In the genomic region with DNA sequence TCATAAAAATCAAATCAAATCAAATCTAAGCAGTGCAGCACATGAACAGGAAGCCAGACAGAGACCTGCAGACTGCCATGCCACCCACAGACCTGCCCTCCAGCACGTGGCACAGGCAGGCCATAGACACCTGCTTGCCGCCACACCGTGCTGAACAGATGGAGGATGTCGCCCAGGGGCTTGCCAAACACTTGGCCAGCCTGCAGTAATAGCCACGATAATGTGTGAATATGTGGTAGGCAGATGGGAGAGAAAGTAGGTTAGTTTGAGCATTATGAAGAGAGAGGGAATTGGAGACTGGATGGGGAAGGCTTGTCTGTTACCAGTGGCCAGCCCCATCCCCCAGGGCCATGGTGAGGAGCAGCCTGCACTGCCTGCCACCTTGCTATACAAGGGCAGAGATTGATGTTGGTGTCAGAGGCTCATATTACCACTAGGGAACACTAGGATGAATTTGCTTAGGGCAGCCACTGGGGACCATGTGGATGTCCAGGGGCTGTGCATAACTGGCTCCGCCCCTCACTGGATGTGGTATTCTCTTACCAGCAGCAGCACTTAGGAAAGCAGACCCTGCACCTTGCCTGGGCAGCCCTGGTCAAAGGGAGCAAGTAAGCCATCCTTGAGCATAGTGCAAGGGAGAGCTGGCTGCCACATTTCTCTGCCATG, we compare ENCODE assay signal across 12 mouse cellular contexts. TPM values are rescaled to one million over a fixed set of nuclear protein-coding genes. Genes with fewer than 3 reads are reported as not detected.
DNase-seq lines count a peak whose midpoint lies in the region; ATAC-seq lines count a peak whose summit lies in the region.
"Had no signal": no experiment of that assay in that cellular context is flagged by ENCODE, and none has a peak within 500 bp of the region (broad histone marks: within the 10 kb centered on the region; RNA-seq: fewer than 3 reads in every experiment).

No protein-coding gene starts in this region.

- WGBS in neural tube, embryonic 12.5 days, result 73% methylated on average over 6 of the region's 6 CpGs
- WGBS in neural tube, embryonic 15.5 days, result 62% methylated on average over 6 of the region's 6 CpGs
- WGBS in hindbrain, embryonic 16.5 days, result 57% methylated on average over 6 of the region's 6 CpGs

- H3K4me1 ChIP-seq in neural tube, embryonic 12.5 days, result peaks cover 11% of the 10 kb centered on the region
- H3K4me1 ChIP-seq in neural tube, embryonic 15.5 days, result peaks cover 8% of the 10 kb centered on the region; the same call in 1 of the 2 replicates
- H3K4me1 ChIP-seq in hindbrain, embryonic 16.5 days (ENCODE audit: control insufficient read depth, insufficient read depth, low read depth, low read length), result no peaks in the 10 kb centered on the region

- H3K4me3 ChIP-seq in neural tube, embryonic 12.5 days, result no peak overlapping the region
- no peak overlapping the region for H3K4me3 ChIP-seq in neural tube, embryonic 15.5 days (replicated peaks)
- no peak overlapping the region for H3K4me3 ChIP-seq in hindbrain, embryonic 16.5 days (ENCODE audit: low read length)
- H3K4me3 ChIP-seq: limb, embryonic 15.5 days; midbrain, embryonic 13.5 days had no signal

- H3K9ac ChIP-seq in neural tube, embryonic 12.5 days, result no peak overlapping the region
- H3K9ac ChIP-seq in neural tube, embryonic 15.5 days (replicated peaks), result no peak overlapping the region
- H3K9ac ChIP-seq in hindbrain, embryonic 16.5 days (ENCODE audit: low read depth, low read length), result no peak overlapping the region
- H3K9ac ChIP-seq: limb, embryonic 15.5 days; midbrain, embryonic 13.5 days had no signal

- no peaks in the 10 kb centered on the region for H3K36me3 ChIP-seq in neural tube, embryonic 12.5 days
- no peaks in the 10 kb centered on the region for H3K36me3 ChIP-seq in neural tube, embryonic 15.5 days
- H3K36me3 ChIP-seq in hindbrain, embryonic 16.5 days (ENCODE audit: control insufficient read depth, insufficient read depth, low read length), result no peaks in the 10 kb centered on the region
- H3K36me3 ChIP-seq: limb, embryonic 15.5 days; midbrain, embryonic 13.5 days had no signal

- no peaks in the 10 kb centered on the region for H3K27me3 ChIP-seq in neural tube, embryonic 12.5 days (replicated peaks)
- H3K27me3 ChIP-seq in neural tube, embryonic 15.5 days (replicated peaks), result no peaks in the 10 kb centered on the region
- H3K27me3 ChIP-seq in hindbrain, embryonic 16.5 days (replicated peaks; ENCODE audit: control insufficient read depth, insufficient read depth, low read length), result no peaks in the 10 kb centered on the region
- H3K27me3 ChIP-seq: limb, embryonic 15.5 days; midbrain, embryonic 13.5 days had no signal

- peak; percentile 92 for DNase-seq in cerebellum, adult 9-10 months
- peak; percentile 24 for DNase-seq in telencephalon, adult 2 months (ENCODE audit: low read depth, low spot score)
- no peak for DNase-seq in adrenal gland, postnatal 4 days (ENCODE audit: low spot score in 2 of 2)
- DNase-seq: gastrocnemius, postnatal 25 days had no signal

- no peak overlapping the region for H3K27ac ChIP-seq in neural tube, embryonic 12.5 days
- H3K27ac ChIP-seq in neural tube, embryonic 15.5 days (replicated peaks), result no peak overlapping the region
- 0 out of 2 replicates have a peak overlapping the region, but pooled peaks have one; percentile 54 for H3K27ac ChIP-seq in hindbrain, embryonic 16.5 days (ENCODE audit: low read depth, low read length)
- H3K27ac ChIP-seq: limb, embryonic 15.5 days; midbrain, embryonic 13.5 days had no signal

- H3K9me3 ChIP-seq in neural tube, embryonic 12.5 days, result no peaks in the 10 kb centered on the region
- no peaks in the 10 kb centered on the region for H3K9me3 ChIP-seq in neural tube, embryonic 15.5 days (replicated peaks)
- H3K9me3 ChIP-seq in hindbrain, embryonic 16.5 days (ENCODE audit: control insufficient read depth, low read length), result no peaks in the 10 kb centered on the region
- H3K9me3 ChIP-seq: limb, embryonic 15.5 days; midbrain, embryonic 13.5 days had no signal

- no peak overlapping the region for H3K4me2 ChIP-seq in neural tube, embryonic 12.5 days (replicated peaks)
- no peak overlapping the region for H3K4me2 ChIP-seq in neural tube, embryonic 15.5 days
- H3K4me2 ChIP-seq in hindbrain, embryonic 16.5 days (ENCODE audit: low read length), result no peak overlapping the region
- H3K4me2 ChIP-seq: limb, embryonic 15.5 days; midbrain, embryonic 13.5 days had no signal

- peak; percentile 41; the same call in 1 of the 2 replicates for ATAC-seq in neural tube, embryonic 12.5 days (ENCODE audit: low FRiP score, low read depth)
- ATAC-seq in neural tube, embryonic 15.5 days (ENCODE audit: low FRiP score), result no peak
- ATAC-seq in hindbrain, embryonic 16.5 days, result peak; percentile 79
- no peak for ATAC-seq in granulocyte monocyte progenitor cell, adult 5-6 weeks (replicated peaks; ENCODE audit: poor library complexity, severe bottlenecking)
- ATAC-seq: inflammation-experienced regulatory T-cells, adult 6 months; midbrain, embryonic 13.5 days had no signal

RNA-seq across cellular contexts. Expression of a gene that starts 4.5 kb away (rescaled TPM):
- polyA plus RNA-seq in neural tube, embryonic 12.5 days (2016; fragmentation: Nextera tagmentation; extraction: Ambion mirVana), result 23.4 and 23.8 TPM in 2 replicates
- 12.9 and 14.7 TPM in 2 replicates for polyA plus RNA-seq in neural tube, embryonic 15.5 days (2015; fragmentation: Nextera tagmentation; extraction: Ambion mirVana)
- 11.4 and 15.5 TPM in 2 replicates for polyA plus RNA-seq in hindbrain, embryonic 16.5 days (2015; fragmentation: Nextera tagmentation; extraction: Ambion mirVana)
- 10 to 100 TPM; 37.3 to 38.1 TPM for total RNA-seq in adrenal gland, postnatal 4 days (2021)
- total RNA-seq in granulocyte monocyte progenitor cell, adult 5-6 weeks (2014; fragmentation: Nextera tagmentation), result 20.8 and 24.8 TPM in 2 replicates
- total RNA-seq in granulocyte monocyte progenitor cell, adult 5-6 weeks (2017), result 9.0 and 11.1 TPM in 2 replicates

RNA-seq across cellular contexts. Expression of a gene that starts 10.4 kb away (rescaled TPM):
- 0.13 and 0.22 TPM in 2 replicates for polyA plus RNA-seq in neural tube, embryonic 12.5 days (2016; fragmentation: Nextera tagmentation; extraction: Ambion mirVana)
- polyA plus RNA-seq in neural tube, embryonic 15.5 days (2015; fragmentation: Nextera tagmentation; extraction: Ambion mirVana), result 0.20 and 0.24 TPM in 2 replicates
- 0.07 and 0.10 TPM in 2 replicates for polyA plus RNA-seq in hindbrain, embryonic 16.5 days (2015; fragmentation: Nextera tagmentation; extraction: Ambion mirVana)
- under 1 TPM; 0.84 to 0.85 TPM for total RNA-seq in adrenal gland, postnatal 4 days (2021)
- total RNA-seq in granulocyte monocyte progenitor cell, adult 5-6 weeks (2014; fragmentation: Nextera tagmentation), result 2.4 and 2.5 TPM in 2 replicates
- total RNA-seq in granulocyte monocyte progenitor cell, adult 5-6 weeks (2017), result 5.3 and 16.5 TPM in 2 replicates
- polyA plus RNA-seq: inflammation-experienced regulatory T-cells, adult 6 months had no signal

RNA-seq across cellular contexts. Expression of a gene that starts 45.0 kb away (rescaled TPM):
- polyA plus RNA-seq in neural tube, embryonic 12.5 days (2016; fragmentation: Nextera tagmentation; extraction: Ambion mirVana), result not detected in 2 replicates
- not detected in 2 replicates for polyA plus RNA-seq in neural tube, embryonic 15.5 days (2015; fragmentation: Nextera tagmentation; extraction: Ambion mirVana)
- not detected in 2 replicates for polyA plus RNA-seq in hindbrain, embryonic 16.5 days (2015; fragmentation: Nextera tagmentation; extraction: Ambion mirVana)
- total RNA-seq in adrenal gland, postnatal 4 days (2021), result not detected
- total RNA-seq in granulocyte monocyte progenitor cell, adult 5-6 weeks (2014; fragmentation: Nextera tagmentation), result not detected in 2 replicates
- total RNA-seq in granulocyte monocyte progenitor cell, adult 5-6 weeks (2017), result not detected in 2 replicates
- total RNA-seq: gastrocnemius, postnatal 25 days had no signal
- polyA plus RNA-seq: inflammation-experienced regulatory T-cells, adult 6 months; limb, embryonic 15.5 days; midbrain, embryonic 13.5 days; spleen, adult 2 months had no signal

RNA-seq across cellular contexts. Expression of a gene that starts 58.7 kb away (rescaled TPM):
- 10.1 and 10.5 TPM in 2 replicates for polyA plus RNA-seq in neural tube, embryonic 12.5 days (2016; fragmentation: Nextera tagmentation; extraction: Ambion mirVana)
- 8.9 and 10.7 TPM in 2 replicates for polyA plus RNA-seq in neural tube, embryonic 15.5 days (2015; fragmentation: Nextera tagmentation; extraction: Ambion mirVana)
- polyA plus RNA-seq in hindbrain, embryonic 16.5 days (2015; fragmentation: Nextera tagmentation; extraction: Ambion mirVana), result 11.3 and 11.7 TPM in 2 replicates
- total RNA-seq in adrenal gland, postnatal 4 days (2021), result 10 to 100 TPM in 1 of 2 experiments, 1 to 10 TPM in 1; 9.7 to 10.1 TPM
- 2.8 and 3.4 TPM in 2 replicates for total RNA-seq in granulocyte monocyte progenitor cell, adult 5-6 weeks (2014; fragmentation: Nextera tagmentation)
- 1.5 and 2.9 TPM in 2 replicates for total RNA-seq in granulocyte monocyte progenitor cell, adult 5-6 weeks (2017)

Comparison
In these comparisons a context has a peak if more than half of its experiments do, and no peak if none do; other contexts are left out.
1. ATAC-seq: peak in neural tube, embryonic 12.5 days (single experiment) and hindbrain, embryonic 16.5 days (single experiment); none in neural tube, embryonic 15.5 days (single experiment) and granulocyte monocyte progenitor cell, adult 5-6 weeks (single experiment).
2. DNase-seq: peak in cerebellum, adult 9-10 months (single experiment) and telencephalon, adult 2 months (single experiment); none in adrenal gland, postnatal 4 days (0 of 2).